Mouse (Mus musculus) frontal cortex, postnatal 10 days (tissue): ENCODE data around the gene Gm20431.

ENCODE experiments used
- DNase-seq, 2 experiments: peaks; one replicate each; pipeline ENCODE4 v3.0.0; 2022; ENCODE audit warnings: low spot score in 2 of 2, mixed read lengths in 1 of 2

The Gm20431 gene

DNA sequence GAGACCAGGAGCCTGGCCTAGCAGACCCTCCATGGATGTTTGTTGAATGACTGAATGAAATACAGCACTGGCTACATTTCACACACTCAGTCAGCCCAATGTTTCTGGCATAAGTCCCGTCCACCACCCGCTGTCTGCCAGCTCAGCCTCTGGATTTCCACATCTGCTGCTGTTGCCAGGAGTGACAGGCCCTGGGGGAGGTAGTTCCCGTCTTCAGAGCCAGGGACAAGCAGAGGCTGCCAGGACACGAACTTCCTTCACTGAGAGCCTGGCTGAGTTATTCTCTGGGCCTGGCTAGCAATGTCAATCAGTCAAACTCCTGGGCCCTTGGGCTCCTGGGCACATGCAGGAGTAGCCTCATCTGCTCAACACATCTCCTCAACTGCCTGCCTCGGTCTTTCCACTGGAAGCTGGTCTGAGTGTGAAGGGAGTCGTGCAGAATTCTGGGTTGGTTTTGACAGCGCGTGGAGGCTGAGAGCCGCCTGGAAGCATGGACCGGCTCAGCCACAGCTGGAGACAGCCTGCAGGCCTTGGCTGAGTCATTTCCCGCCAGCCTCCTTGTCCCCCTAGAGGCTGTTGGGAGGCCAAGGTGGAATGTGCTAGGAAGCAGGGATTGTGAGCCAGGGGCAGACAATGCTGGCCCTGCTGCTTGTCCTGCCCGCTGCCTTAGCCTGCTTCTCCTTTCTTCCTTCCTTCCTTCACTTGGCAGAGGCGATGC is 91.2 kb downstream of the Gm20431 start:
- peak in 1 of 2 experiments; percentile 45 for DNase-seq

DNA sequence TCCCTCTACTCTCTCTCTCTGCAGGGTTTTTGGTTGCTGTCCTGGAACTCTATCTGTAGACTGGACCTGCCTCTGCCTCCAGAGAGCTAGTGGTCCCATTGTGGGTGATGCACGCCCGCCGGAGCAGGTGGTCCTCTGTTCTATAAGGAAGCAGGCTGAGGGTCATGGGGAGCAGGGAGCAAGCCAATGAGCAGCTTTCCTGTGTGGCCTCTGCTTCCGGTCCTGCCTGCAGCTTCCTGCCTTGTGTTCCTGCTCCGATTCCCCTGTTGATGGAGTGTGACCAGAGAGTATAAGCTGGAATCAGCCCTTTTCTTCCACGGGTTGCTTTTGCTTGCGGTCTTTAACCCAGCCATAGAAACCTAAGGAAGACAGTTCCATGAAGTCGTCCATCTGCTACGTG is 93.2 kb downstream of the Gm20431 start:
- no peak for DNase-seq

DNA sequence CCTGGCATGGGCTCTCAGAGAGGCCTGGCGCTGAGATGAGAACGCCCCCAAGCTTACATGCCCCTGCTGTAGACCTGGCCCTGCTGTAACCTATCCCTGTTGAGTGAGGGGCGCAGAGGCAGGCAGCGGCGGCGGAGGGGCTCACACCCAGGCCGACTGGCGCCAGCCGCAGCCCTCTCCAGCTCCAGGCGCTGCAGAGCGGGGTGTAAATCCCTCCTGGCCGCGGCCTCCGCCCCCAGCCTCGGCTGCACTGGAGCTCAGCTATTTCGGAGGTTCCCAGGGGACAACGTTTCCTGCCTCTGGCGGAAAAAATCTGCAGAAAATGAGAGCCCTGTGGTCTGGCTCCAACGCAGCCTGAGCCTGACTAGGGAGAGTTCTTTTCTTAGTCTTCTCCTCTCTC is 95.6 kb downstream of the Gm20431 start:
- DNase-seq, result no peak

DNA sequence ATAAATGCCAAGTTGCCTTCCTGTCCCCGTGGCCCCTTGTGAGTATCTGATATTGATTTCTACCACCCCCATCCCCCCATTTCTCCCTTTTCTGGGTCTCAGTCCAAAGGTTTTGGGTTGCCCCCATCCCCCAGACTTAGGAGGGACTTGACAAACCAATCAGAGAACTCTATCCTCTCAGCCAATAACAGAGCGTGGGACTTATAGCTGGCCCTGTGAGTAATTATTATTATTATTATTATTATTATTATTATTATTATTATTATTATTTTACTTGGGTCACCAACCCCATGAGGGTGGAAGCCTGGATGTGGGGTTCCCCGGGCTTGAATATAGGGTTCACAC is 96.0 kb downstream of the Gm20431 start:
- no peak for DNase-seq

DNA sequence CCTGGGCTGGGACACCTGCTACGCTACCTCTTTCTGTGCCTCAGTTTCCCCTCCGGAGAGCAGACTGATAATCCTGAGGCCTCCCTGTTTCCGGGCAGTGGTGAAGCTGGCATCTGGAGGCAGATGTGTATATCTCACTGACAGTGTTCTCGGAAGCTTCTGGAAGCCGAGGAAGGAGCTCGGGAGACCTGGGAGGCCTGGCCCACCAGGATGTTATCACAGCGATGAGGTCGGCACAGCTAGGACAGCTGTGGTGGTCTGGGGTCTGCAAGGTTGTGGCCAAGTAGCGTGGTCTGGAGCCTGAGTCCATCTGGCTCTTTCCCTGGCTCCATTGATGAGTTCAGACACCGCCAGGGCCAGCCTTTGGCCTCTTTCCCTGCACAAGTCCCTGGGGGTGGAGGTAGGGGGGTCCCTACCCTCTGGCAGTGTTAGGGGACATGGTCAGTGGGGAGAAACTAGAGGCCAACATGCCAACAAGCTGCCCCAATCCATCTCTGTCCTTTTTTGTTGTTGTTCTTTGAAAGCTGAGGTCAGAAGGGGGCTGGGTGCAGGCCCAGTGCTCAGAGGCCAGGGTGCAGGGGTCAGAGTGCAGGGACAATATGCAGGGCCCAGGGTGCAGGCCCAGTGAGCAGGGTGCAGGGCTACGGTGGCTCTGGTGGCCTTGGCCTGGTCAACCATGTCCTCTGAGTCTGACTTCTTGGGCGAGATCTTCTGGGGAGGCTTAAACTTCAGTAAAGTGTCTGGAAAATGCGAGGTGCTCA is 96.6 kb downstream of the Gm20431 start:
- no peak for DNase-seq

DNA sequence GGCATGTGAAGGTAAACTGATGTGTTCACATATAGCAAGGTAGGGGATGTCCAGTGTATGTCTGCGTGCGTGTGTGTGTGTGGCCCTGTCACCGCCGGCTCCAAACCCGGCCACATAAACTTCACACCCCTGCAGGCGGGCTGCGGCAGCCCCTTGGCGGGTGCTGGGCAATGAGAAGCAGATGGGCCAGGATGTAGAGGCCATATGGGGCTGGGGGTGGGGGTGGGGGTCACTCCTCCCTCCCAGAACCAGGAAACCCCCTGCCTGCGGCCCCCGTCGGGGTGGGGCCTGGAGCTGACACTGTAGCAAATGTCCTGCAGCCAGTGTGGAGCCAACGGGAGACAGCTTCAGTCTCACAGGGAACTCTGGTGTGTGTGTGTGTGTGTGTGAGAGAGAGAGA is 97.6 kb downstream of the Gm20431 start:
- no peak for DNase-seq

DNA sequence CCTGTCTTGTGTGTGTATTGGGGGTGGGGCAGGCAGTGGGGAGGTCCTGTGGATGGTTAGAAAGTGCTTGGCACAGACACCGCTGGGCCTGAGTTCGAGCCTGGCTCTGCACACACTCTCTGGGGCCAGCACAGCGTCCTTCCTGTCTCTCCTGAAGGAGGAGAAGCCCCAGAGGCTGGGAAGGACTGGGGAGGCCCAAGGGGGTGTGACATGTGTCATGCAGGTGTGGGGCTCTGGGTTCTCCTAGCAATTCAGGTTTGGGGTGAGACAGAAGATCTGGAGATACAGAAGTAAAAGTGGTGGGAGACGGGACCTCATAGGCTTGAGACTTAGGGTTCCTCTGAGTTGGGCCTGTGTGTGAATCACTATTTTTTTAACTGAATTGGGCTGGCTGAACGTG is 98.3 kb downstream of the Gm20431 start:
- no peak for DNase-seq

DNA sequence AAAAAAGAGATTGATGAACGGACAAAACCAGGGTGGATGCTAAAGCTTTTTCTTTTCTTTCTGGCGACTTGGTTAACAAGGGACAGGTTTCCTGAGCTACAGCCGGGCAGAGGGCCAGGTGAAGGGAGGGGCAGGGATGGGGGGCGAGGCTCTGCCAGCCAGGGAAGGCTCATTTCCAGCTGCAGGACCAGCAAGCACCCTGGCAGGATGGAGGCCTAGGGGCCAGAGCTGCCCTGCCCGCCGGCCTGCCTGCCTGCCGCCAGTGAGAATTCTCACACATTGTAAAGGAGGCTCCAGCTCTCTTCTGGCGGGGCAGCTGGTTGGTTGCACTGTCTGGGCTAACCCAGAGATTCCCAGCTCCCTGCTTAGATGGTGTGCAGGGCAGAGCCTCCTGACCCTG is 99.2 kb downstream of the Gm20431 start:
- DNase-seq, result no peak

DNA sequence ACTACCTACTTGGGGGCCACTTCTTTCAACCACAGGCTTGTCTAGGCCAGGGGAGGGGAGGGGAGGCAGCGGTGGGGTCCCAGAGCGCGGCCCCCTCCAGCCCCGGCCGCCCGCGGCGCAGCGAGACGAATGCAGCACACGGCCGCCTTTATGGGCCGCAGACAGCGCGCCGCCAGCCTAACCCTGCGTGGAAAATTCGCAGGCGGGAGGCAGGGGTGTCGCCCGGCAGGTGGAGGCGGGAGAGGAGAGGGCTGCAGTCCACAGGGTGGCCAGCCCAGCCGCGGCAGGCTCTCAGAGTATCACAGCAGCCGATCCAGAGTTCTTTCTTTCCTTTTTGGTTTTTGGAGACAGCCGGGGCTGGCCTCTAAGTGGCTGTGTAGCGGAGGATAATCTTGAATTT is 101.9 kb downstream of the Gm20431 start:
- no peak for DNase-seq
